Mouse (Mus musculus) activated CD4-positive, CD25-positive, alpha-beta regulatory T cell, adult 4 months (primary cell): ENCODE results near the gene Muc3. TPM values are rescaled to one million over a fixed set of nuclear protein-coding genes. Genes with fewer than 3 reads are reported as not detected.
"Not testable (repeated sequence)": the region's sequence is repeated elsewhere in the genome, so short reads cannot be mapped to it uniquely, and the experiment has no call there.

ENCODE experiments used
- ATAC-seq: one replicate; pipeline ENCODE4 v1.8.0; 2017
- polyA plus RNA-seq, 2 experiments: library from polyadenylated mRNA; unstranded; fragments of 100-300 nt; shearing (Covaris generic); gene quantifications; one replicate each; pipeline ENCODE4 v1.2.1; 2017

Gene Muc3
- under 1 TPM in 1 of 2 experiments, not detected in 1; 0.22 TPM for polyA plus RNA-seq

DNA sequence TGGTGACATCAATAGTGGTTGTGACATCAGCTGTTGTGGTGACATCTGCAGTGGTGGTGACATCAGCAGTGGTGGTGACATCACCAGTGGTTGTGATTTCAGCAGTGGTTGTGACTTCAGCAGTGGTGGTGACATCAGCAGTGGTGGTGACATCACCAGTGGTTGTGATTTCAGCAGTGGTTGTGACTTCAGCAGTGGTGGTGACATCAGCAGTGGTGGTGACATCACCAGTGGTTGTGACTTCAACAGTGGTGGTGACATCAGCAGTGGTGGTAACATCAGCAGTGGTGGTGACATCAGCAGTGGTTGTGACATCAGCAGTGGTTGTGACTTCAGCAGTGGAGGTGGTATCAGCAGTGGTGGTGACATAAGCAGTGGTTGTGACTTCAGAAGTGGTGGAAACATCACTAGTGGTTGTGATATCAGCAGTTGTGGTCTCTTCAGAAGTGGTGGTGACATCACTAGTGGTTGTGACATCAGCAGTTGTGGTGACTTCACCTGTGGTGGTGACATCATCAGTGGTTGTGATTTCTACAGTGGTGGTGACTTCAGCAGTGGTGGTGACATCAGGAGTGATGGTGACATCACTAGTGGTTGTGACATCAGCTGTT is at the start of gene Muc3:
Gene Muc3, minus strand, starts transcription at position 51 of the 611 bp plus-strand sequence.
- ATAC-seq = not testable (repeated sequence)

DNA sequence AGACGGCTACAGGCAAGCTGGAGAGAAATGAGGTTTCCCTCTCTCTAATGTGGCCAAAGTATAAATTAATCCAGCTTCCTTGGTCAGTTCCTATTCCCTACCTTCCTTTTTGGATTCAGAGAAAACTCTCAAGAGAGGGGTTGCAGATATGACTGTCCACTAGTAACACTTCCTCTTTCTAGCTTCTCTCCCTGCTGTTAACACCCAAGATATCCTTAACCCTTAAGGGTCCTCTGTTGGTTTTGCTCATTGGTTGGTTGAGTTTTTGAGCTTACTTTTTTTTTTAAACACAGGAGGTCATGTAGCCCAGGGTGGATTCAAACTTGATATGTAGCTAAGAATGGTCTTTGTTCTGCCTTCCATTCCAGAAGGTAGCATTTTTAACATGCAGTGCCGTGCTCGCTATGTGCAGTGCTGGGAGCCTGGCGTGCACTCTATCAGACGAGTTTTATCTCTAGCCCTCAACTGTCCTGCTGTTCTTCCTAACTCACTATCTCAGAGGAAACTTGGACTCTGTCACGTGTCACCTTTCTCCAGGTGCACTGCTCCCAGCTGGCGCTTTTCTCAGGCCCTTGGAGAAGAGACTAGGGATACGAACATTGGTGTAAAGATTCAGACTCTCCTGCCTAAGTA is 45.5 kb upstream of the Muc3 start:
- ATAC-seq = no peak

DNA sequence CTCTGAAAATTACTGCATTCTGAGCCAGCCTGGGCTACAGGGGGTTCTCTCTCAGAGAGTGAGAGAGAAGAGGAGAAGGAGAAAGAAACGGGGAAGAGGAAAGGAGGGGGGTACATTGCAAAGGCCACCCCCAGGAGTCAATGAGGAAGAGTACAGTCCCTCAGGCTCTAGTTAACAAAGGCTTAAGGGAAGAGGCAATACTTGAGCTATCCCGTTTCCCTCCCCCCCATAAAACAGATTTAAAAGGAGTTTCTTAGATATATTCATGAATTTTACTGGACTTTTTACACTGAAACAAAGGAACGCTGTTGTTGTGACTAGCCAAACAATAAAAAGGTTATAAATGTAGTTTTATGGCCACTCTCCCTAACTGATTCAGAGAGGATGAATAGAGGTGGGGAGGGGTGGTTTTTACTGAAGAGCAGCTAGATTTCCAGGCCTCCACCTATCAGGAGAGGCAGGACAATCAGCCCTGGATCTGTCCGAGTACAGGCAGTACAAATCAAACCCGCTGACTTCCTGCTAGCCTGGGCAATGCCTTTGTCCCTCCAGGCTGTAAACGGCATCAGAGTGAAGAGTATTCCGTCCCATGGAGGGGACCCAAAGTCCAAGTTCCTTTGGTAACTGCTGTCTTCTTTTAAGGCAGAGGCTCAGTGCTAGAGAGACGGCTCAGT is 44.3 kb upstream of the Muc3 start:
- no peak for ATAC-seq

DNA sequence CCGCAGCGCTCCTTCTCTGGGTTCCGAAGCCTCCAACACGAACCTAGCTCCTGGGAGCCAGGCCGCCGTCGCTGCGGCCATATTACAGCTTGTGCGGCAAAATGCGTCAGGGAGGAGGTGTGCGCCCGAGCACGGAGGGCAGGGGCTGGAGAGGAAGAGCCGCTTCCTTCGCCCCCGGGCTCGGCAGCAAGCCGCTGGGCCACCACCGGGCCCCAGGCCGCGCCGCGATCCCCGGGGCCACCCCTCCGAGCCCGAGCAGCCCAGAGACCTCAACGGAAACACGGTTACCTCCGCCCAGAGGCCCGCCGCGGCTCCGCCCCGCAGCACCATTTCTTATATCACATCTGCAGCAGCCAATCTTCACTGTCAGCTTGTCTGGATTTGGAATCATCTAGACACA is 40.2 kb upstream of the Muc3 start:
- peak; percentile 88 for ATAC-seq

DNA sequence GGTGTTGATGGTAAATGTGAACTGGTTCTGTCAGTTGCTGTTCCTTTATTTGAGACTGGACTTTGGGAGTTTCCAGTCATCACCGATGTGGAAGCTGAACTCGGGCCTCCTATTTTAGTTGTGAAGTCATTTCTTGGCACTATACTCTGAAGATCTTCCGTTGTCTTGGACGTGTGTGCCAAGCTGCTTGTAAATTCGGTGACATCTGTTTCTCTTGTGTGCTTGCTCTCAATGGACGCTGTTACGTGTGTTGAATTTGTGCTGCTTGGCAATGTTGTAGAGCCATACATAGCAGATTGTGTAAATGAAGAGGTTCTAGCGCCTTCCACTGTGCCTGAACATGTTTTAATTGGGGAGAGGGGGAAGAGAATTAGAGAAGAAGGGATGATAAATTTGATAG is 36.2 kb upstream of the Muc3 start:
- ATAC-seq = no peak

DNA sequence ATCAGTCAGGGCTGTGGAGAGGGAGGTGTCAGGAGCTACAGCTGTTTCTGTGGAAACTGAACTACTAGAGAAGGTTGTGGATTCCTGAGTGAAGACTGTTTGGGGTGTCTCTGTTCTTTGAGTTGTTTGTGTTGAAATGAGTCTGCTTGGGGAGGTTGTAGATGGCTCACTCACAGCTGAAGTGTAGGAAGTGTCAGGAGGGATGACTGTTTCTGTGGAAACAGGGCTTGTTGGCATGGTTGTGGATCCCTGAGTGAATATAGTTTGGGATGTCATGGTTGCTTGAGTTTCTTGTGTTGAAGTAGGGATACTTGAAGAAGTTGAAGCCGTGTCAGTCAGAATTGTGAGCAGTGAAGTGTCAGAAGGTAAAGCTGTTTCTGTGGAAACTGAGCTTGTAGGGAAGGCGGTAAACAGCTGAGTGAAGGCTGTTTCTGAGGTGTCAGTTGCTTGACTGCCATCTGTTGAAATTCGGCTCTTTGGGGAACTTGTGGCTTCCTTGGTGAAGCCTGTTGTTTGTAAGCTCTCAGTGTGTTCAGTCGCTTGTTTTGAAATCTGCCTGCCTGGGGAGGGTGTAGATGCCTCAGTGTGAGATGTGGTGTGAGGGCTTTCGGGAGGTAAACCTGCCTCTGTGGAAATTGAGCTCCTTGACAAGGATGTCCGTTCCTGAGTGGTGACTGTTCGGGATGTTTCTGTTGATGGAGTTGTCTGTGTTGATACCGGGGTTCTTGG is 30.7 kb upstream of the Muc3 start:
- ATAC-seq = no peak

DNA sequence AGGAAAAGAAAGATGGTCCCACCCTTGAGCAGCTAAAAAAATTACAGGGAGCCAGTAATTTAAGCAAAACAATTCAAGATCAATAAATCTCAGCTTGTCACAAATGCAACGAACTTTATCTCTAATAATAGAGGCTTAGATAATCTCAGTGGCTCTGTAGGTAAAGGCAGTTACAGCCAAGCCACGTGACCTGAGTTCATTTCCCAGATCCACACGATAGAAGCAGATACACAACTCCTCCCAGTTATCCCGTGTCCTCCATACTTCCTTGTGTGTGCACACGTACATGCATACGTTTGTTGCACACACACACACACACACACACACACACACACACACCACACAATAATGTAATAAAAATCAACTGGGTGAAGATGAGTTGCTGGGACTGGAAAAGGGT is 24.8 kb upstream of the Muc3 start:
- ATAC-seq = no peak

DNA sequence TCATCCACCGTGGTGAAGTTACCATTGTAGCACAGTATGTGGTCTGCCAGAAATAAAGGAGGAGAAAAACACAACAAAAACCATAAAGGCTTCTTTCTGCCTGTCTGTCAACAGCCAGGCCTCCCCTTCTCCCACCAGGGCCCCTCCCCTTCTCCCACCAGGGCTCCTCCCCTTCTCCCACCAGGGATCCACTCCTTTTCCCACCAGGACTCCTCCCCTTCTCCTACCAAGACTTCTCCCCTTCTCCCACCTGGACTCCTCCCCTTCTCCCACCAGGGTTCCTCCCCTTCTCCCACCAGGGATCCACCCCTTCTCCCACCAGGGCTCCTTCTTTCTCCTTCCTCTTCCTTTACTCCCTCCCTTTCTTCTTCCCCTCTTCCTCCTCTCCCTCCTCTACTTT is 23.5 kb upstream of the Muc3 start:
- ATAC-seq = no peak

DNA sequence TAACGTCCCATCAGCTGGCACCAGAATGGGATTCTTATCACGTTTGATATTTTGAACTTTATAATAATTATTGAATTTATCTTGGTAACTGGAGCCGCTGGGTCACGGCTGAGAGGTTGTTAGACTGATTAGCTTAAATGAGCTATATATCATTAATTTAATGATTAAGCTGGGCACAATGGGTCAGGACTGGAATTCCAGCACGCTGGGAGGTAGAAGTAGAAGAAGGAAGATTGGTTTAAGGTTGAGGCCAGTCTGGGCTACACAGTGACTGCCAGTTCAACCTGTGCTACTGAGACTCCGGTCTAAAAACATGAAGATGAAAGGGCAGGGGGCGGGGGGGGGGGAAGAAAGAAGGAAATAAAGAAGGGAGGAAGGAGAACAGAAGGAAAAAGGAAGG is 22.4 kb upstream of the Muc3 start:
- ATAC-seq = no peak

DNA sequence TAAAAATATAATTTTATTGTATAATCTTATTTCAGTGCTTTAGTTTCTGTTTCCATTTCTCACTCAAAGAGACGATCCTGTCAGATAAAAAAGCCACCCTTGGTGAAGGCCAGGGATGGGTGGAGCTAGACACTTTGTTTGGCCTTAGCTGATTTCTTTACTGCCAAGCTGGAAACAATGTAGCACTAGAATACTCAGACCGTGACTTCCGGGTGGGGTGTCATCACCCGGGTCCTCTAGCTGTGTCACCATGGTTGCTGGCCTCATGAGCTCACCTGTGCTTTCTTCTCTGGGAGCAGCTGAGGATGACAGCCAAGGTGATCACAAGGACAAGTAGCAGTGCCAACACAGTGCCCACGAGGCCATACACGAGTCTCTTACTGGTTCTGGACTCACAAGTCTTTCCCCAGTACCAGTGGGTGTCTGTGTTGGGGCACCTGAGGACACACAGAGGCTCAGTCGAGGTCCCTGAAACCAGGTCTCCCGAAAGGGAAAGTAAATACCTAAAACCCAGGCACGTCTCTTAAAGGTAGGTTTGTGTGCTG is 21.8 kb upstream of the Muc3 start:
- no peak for ATAC-seq

DNA sequence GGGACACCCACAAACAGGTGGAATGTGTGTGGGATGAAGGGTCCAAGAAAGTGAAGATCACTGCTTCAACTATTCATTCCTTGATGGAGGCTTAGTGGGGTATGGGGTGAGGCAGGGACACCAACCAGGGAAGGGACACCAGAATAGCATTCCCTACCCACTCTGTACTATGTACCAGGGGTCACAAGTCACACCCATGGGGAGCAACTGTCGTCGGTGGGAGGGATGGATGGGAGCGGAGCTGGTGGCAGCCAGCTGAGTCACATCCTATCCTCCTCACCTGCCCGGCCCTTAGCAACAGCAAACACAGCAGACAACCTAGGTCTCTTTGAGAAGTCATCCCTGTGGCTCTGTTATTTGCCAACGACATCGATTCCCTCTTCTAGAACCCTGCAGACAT is 18.4 kb upstream of the Muc3 start:
- ATAC-seq = no peak

DNA sequence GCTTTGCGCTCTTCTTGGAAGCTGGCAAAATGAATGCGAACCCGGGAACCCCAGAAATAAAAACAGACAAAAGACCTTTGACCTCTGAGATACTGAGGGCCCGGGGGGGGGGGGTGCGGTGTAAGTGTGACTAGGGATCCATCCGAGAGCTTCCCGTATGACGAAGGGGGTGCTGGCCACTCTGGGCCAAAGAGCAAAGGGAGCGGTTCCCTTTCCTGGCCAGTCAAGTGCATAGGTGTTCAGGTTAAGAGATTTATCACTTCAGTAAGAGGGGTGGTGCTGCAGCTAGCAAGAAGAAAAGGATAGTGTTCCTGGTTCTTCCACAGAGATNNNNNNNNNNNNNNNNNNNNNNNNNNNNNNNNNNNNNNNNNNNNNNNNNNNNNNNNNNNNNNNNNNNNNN is 16.9 kb upstream of the Muc3 start:
- no peak for ATAC-seq

DNA sequence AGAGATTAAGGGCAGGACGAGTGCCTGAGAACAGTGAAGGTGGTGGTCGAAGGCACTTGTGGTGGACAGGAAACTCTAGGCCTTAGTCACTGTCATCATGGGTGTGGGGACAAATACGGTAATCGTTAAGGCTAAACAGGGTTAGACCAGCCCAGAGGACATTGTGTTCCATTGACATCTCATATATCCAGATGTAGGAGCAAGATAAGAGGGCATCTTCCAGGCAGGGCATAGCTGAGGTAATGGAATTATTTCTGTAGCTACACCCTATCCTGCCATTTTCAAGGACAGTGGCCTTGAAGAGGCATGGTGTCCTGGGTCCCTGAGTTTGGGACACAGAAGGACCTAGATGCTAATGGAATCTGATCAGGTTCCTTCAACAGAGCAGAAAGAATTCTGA is 12.7 kb upstream of the Muc3 start:
- no peak for ATAC-seq

DNA sequence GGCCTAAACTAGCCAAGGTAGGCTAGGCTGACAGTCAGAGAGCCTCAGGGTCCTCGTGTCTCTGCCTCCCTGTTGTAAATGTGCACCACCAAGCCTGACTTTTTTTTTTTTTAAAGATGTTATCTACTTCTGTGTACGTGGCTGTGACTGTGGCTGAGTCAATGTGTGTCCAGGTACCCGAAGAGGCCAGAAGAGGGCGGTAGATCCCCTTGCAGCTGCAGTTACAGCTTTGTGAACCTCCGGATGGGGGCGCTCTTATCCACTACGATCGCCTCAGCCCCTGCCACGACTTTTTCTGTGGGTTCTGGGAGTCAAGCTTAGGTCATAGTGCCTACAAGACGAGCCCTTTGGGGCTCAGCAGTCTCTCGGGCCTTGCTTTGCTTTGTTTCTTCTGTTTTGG is 10.3 kb upstream of the Muc3 start:
- ATAC-seq = peak; percentile 36

DNA sequence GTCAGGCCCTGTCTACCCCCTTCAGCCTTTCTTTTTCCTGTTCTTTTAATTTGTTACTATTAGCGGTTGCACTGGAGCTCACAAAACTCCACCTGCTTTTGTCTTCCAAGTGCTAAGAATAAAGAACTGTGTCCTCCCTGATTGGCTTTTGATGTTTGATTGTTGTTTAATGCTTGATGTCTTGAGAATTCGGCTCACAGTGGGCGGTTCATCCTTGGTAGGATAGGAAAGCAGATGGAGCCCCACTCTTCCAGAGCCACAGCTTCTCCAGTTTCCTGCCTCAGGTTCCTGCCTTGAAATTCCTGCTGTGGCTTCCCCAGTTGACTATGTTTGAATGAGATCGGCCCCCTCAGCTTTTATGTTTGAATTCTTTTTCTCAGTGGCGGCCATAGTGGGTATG is 4.2 kb upstream of the Muc3 start:
- ATAC-seq = no peak

DNA sequence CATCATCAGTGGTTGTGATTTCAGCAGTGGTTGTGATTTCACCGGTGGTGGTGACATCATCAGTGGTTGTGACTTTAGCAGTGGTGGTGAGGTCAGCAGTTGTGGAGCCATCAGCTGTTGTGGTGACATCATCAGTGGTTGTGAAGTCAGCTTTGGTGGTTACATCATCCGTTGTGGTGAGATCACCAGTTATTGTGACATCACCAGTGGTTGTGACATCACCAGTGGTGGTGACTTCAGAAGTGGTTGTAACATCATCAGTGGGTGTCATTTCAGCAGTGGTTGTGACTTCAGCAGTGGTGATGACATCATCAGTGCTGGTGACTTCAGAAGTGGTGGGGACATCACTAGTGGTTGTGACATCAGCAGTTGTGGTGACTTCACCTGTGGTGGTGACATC is 3.5 kb upstream of the Muc3 start:
- no peak for ATAC-seq

DNA sequence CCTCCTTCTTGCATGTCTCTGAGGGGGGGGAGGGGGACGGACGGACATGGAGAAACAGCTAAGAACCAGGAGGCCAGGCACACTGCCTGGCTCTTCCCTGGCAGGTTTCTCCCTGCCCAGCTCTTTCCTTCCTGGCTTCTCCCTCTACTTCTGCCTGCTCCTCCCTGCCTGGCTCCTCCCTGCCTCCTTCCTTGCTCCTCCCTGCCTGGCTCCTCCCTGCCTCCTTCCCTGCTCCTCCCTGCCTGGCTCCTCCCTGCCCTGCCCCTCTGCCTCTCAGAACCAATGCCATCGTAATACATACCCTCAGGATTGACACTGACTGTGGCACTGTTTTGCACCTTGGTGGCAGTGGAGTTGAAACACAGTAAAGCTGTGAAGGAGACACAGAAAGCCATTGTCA is 8.3 kb downstream of the Muc3 start:
- no peak for ATAC-seq

DNA sequence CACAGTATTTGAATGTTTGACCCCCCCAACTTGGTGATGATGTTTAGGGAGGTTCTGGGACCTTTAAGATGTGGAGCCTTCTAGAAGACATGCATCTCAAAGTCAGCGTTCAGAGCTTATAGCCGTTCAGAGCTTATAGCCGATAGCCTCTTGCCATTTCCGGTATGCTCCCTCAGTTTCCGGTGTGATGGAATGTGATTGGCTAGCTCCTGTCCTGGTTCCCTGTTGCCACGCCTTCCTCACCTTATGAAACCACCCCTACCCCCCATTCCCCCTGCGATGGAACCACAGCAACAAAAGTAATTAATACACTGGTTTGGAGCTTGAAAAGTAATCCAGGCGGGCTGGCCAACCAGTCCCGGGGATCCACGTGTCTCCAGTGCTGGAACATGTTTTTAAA is 10.1 kb downstream of the Muc3 start:
- ATAC-seq = no peak

DNA sequence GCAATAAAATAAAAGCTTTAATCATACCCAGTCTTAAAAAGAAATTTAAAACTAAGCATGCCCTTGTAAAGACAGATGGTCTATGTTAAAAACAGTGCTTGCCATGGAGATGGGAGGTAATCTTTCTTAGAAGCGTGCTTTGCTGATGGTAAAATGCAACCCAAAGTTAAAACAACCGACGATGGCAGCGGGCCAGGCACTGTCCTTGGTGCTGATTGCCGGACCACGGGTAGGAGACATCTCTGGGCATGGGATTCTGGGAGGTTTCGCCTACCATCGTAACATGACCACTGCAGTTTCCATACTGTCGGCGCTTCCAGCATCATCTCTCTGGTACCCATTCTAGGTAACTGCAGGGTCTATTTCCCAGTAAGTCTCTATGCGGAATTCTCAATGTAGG is 14.2 kb downstream of the Muc3 start:
- ATAC-seq = no peak

DNA sequence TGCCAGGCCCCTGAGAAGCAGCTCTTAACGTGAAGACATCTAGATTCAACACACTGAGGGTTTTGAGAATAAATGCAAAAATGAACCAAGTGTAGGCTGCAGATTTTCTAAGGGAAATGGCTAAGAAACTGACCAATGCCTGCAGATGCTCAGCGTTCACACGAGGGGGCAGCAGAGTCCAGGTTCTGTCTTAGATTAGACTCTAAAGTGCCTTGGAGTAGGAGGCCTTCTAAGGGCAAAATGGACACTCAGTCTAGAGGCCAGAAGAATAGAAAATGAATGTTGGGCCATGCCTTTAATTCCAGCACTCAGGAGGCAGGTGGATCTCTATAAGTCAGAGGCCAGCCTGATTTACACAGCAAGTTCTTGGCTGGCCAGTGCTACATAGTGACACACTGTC is 17.6 kb downstream of the Muc3 start:
- ATAC-seq = peak; percentile 49

DNA sequence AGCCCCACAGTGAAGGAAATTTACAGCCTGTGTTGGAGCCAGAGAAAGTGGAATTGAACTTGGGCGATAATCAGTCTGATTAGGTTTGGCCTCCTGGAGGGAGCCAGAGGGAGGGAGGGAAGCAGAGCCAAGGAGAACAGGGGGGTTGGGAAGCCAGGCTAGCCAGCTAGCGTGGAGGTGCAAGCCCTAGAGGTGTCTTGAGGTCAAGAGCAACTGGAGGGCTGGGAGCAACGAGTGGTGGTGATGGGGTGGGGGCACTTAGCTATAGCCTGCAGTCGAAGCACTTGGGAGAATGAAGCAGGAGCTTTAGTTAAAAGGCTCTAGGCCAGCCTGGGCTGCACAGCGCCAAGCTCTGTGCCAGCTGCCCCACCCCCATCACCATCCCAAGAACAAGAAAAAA is 19.8 kb downstream of the Muc3 start:
- ATAC-seq = no peak

DNA sequence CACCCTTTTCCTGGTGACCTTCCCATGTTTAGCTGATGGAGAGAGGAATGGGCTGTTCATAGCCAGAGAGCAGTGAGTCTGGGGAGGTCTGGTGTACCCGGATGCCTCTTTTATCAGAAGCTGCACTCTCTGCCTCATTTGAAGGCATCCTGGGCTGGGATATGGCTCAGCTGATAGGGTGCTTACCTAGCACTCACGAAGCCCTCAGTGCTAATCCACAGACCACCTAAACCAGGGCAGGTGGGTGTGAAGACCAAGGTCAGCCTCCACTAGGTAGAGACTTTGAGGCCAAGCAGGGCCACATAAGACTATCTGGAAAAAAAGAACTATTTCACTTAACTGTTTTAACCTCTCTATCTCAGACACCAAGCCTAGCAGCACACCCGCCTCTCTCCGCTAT is 25.6 kb downstream of the Muc3 start:
- no peak for ATAC-seq

DNA sequence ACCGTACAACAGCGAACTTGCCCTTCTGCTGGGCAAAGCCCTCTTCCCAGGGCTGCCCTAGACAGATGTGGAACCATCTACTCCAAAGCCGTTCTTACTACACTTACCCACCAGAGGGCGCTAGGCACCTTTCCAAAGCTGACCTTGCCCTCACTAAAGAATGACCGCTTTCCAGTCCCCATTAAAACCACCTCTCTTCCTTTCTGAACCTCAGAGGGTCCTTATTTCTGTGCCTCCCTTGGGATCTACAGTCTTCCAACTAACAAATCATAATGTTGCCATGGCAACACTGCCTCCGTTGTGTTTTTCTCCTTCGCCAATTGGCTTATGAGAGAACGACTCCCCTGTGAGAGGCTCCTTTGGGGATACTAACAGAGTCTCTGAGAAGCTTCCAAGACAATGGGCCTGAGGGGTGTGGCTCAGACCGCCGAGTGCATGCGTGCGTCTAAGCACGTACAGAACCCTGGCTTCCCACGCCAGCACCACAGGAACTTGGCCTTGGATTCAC is 26.4 kb downstream of the Muc3 start:
- no peak for ATAC-seq
